Mouse (Mus musculus): Measurements from ENCODE around the gene Zfp146. TPM values are rescaled to one million over a fixed set of nuclear protein-coding genes. Genes with fewer than 3 reads are reported as not detected.
A peak's percentile ranks its signal among the peaks of the same experiment; 100 is the strongest.
"Not testable (repeated sequence)": the region's sequence is repeated elsewhere in the genome, so short reads cannot be mapped to it uniquely, and the experiment has no call there.

Gene Zfp146
- polyA plus RNA-seq, 1 experiment from 2014 or later, result 12.6 TPM

- not testable (repeated sequence) for H3K4me3 ChIP-seq (ENCODE audit: low read length); H3K27me3 ChIP-seq (ENCODE audit: insufficient read depth, low read length); H3K4me2 ChIP-seq (replicated peaks; ENCODE audit: low read depth, low read length); ATAC-seq (ENCODE audit: low FRiP score, low TSS enrichment); H3K9me3 ChIP-seq (ENCODE audit: low read length); H3K9ac ChIP-seq (replicated peaks; ENCODE audit: low read length); H3K27ac ChIP-seq (ENCODE audit: low read length)
- peaks cover 10% of the 10 kb centered on the region; the same call in 1 of the 2 replicates for H3K4me1 ChIP-seq (ENCODE audit: insufficient read depth, low read length)
- WGBS, result 92% methylated on average over 10 of the region's 10 CpGs
- H3K36me3 ChIP-seq (ENCODE audit: insufficient read depth, low read length), result peaks cover 23% of the 10 kb centered on the region
Observed at GRCm38 (mm10) chr7:30181929-30182328, 12.4 kb upstream of the Zfp146 start.

GRCm38 (mm10) chr7:30181308-30181707 is 11.8 kb upstream of the Zfp146 start:
- Histone ChIP-seq H3K4me2 (replicated peaks; ENCODE audit: low read depth, low read length) (no peak overlapping the region), H3K4me1 (ENCODE audit: insufficient read depth, low read length) (peaks cover 10% of the 10 kb centered on the region; the same call in 1 of the 2 replicates), H3K9ac (replicated peaks; ENCODE audit: low read length) (no peak overlapping the region), H3K27ac (ENCODE audit: low read length) (no peak overlapping the region), H3K27me3 (ENCODE audit: insufficient read depth, low read length) (no peaks in the 10 kb centered on the region), H3K4me3 (ENCODE audit: low read length) (no peak overlapping the region), H3K36me3 (ENCODE audit: insufficient read depth, low read length) (peaks cover 19% of the 10 kb centered on the region), H3K9me3 (ENCODE audit: low read length) (no peaks in the 10 kb centered on the region)
- ATAC-seq (ENCODE audit: low FRiP score, low TSS enrichment), result peak; percentile 44; the same call in 1 of the 2 replicates
- 3% methylated on average over 4 of the region's 4 CpGs for WGBS

GRCm38 (mm10) chr7:30178256-30178655 is 8.7 kb upstream of the Zfp146 start:
- Histone ChIP-seq H3K4me1 (ENCODE audit: insufficient read depth, low read length) (no peaks in the 10 kb centered on the region), H3K9ac (replicated peaks; ENCODE audit: low read length) (no peak overlapping the region), H3K4me3 (ENCODE audit: low read length) (no peak overlapping the region), H3K9me3 (ENCODE audit: low read length) (no peaks in the 10 kb centered on the region), H3K36me3 (ENCODE audit: insufficient read depth, low read length) (peaks cover 21% of the 10 kb centered on the region), H3K4me2 (replicated peaks; ENCODE audit: low read depth, low read length) (no peak overlapping the region), H3K27me3 (ENCODE audit: insufficient read depth, low read length) (no peaks in the 10 kb centered on the region), H3K27ac (ENCODE audit: low read length) (no peak overlapping the region)
- ATAC-seq (ENCODE audit: low FRiP score, low TSS enrichment), result no peak
- 87% methylated on average over 11 of the region's 11 CpGs for WGBS

- Histone ChIP-seq H3K4me1 (ENCODE audit: insufficient read depth, low read length) (no peaks in the 10 kb centered on the region), H3K9me3 (ENCODE audit: low read length) (no peaks in the 10 kb centered on the region), H3K4me3 (ENCODE audit: low read length) (no peak overlapping the region), H3K4me2 (replicated peaks; ENCODE audit: low read depth, low read length) (no peak overlapping the region), H3K9ac (replicated peaks; ENCODE audit: low read length) (no peak overlapping the region), H3K27me3 (ENCODE audit: insufficient read depth, low read length) (no peaks in the 10 kb centered on the region), H3K27ac (ENCODE audit: low read length) (no peak overlapping the region), H3K36me3 (ENCODE audit: insufficient read depth, low read length) (peaks cover 21% of the 10 kb centered on the region)
- WGBS, result 79% methylated on average over 12 of the region's 12 CpGs
- no peak for ATAC-seq (ENCODE audit: low FRiP score, low TSS enrichment)
Observed at GRCm38 (mm10) chr7:30176474-30176873, 6.9 kb upstream of the Zfp146 start.

GRCm38 (mm10) chr7:30170283-30170951 is 867 bp upstream of the Zfp146 start:
- 14% methylated on average over 11 of the region's 11 CpGs for WGBS
- ATAC-seq (ENCODE audit: low FRiP score, low TSS enrichment), result peak; percentile 36

GRCm38 (mm10) chr7:30168914-30169582 is 502 bp downstream of the Zfp146 start:
- Histone ChIP-seq H3K9ac (replicated peaks; ENCODE audit: low read length) (peak overlapping the region; percentile 91), H3K9me3 (ENCODE audit: low read length) (peaks cover 34% of the 10 kb centered on the region), H3K27me3 (ENCODE audit: insufficient read depth, low read length) (no peaks in the 10 kb centered on the region), H3K27ac (ENCODE audit: low read length) (peak overlapping the region; percentile 89), H3K4me3 (ENCODE audit: low read length) (peak overlapping the region; percentile 75), H3K36me3 (ENCODE audit: insufficient read depth, low read length) (peaks cover 40% of the 10 kb centered on the region), H3K4me2 (replicated peaks; ENCODE audit: low read depth, low read length) (peak overlapping the region; percentile 68), H3K4me1 (ENCODE audit: insufficient read depth, low read length) (peaks cover 19% of the 10 kb centered on the region; the same call in 1 of the 2 replicates)
- no peak; the same call in 1 of the 2 replicates for ATAC-seq (ENCODE audit: low FRiP score, low TSS enrichment)
- WGBS, result 2% methylated on average over 21 of the region's 21 CpGs

More at GRCm38 (mm10) chr7:30170283-30170951, 867 bp upstream of the Zfp146 start:
- peaks cover 19% of the 10 kb centered on the region; the same call in 1 of the 2 replicates for H3K4me1 ChIP-seq (ENCODE audit: insufficient read depth, low read length)
- H3K27me3 ChIP-seq (ENCODE audit: insufficient read depth, low read length), result no peaks in the 10 kb centered on the region
- H3K27ac ChIP-seq (ENCODE audit: low read length), result peak overlapping the region; percentile 89; the same call in 1 of the 2 replicates
- peaks cover 21% of the 10 kb centered on the region for H3K9me3 ChIP-seq (ENCODE audit: low read length)
- H3K4me3 ChIP-seq (ENCODE audit: low read length), result peak overlapping the region; percentile 75
- peaks cover 28% of the 10 kb centered on the region for H3K36me3 ChIP-seq (ENCODE audit: insufficient read depth, low read length)
- peak overlapping the region; percentile 91 for H3K9ac ChIP-seq (replicated peaks; ENCODE audit: low read length)
- H3K4me2 ChIP-seq (replicated peaks; ENCODE audit: low read depth, low read length), result peak overlapping the region; percentile 65

GRCm38 (mm10) chr7:30164745-30165144 is 4.8 kb downstream of the Zfp146 start:
- H3K27me3 ChIP-seq (ENCODE audit: insufficient read depth, low read length), result no peaks in the 10 kb centered on the region
- 100% methylated on average over 2 of the region's 2 CpGs for WGBS
- peaks cover 10% of the 10 kb centered on the region; the same call in 1 of the 2 replicates for H3K4me1 ChIP-seq (ENCODE audit: insufficient read depth, low read length)
- peaks cover 81% of the 10 kb centered on the region for H3K36me3 ChIP-seq (ENCODE audit: insufficient read depth, low read length)
- H3K4me2 ChIP-seq (replicated peaks; ENCODE audit: low read depth, low read length), result no peak overlapping the region
- H3K27ac ChIP-seq (ENCODE audit: low read length), result no peak overlapping the region
- no peak overlapping the region for H3K4me3 ChIP-seq (ENCODE audit: low read length)
- H3K9ac ChIP-seq (replicated peaks; ENCODE audit: low read length), result no peak overlapping the region
- ATAC-seq (ENCODE audit: low FRiP score, low TSS enrichment), result no peak
- peaks cover 74% of the 10 kb centered on the region for H3K9me3 ChIP-seq (ENCODE audit: low read length)

GRCm38 (mm10) chr7:30163113-30163512 is 6.4 kb downstream of the Zfp146 start:
- whole genome bisulfite sequencing, result 94% methylated on average over 5 of the region's 5 CpGs

GRCm38 (mm10) chr7:30155507-30155906 is 14.0 kb downstream of the Zfp146 start:
- Histone ChIP-seq H3K36me3 (ENCODE audit: insufficient read depth, low read length) (peaks cover 89% of the 10 kb centered on the region), H3K9me3 (ENCODE audit: low read length) (peaks cover 91% of the 10 kb centered on the region)
- no peak for ATAC-seq (ENCODE audit: low FRiP score, low TSS enrichment)

More at GRCm38 (mm10) chr7:30163113-30163512, 6.4 kb downstream of the Zfp146 start:
- no peak for ATAC-seq (ENCODE audit: low FRiP score, low TSS enrichment)
- H3K9ac ChIP-seq (replicated peaks; ENCODE audit: low read length), result no peak overlapping the region
- peaks cover 90% of the 10 kb centered on the region for H3K9me3 ChIP-seq (ENCODE audit: low read length)
- H3K4me3 ChIP-seq (ENCODE audit: low read length), result no peak overlapping the region
- H3K27ac ChIP-seq (ENCODE audit: low read length), result no peak overlapping the region
- no peaks in the 10 kb centered on the region for H3K27me3 ChIP-seq (ENCODE audit: insufficient read depth, low read length)
- no peak overlapping the region for H3K4me2 ChIP-seq (replicated peaks; ENCODE audit: low read depth, low read length)
- peaks cover 96% of the 10 kb centered on the region for H3K36me3 ChIP-seq (ENCODE audit: insufficient read depth, low read length)
- H3K4me1 ChIP-seq (ENCODE audit: insufficient read depth, low read length), result peaks cover 4% of the 10 kb centered on the region; the same call in 1 of the 2 replicates

GRCm38 (mm10) chr7:30154040-30154439 is 15.5 kb downstream of the Zfp146 start:
- 96% methylated on average over 1 of the region's 1 CpGs for WGBS
- Histone ChIP-seq H3K36me3 (ENCODE audit: insufficient read depth, low read length) (peaks cover 90% of the 10 kb centered on the region), H3K27ac (ENCODE audit: low read length) (no peak overlapping the region), H3K27me3 (ENCODE audit: insufficient read depth, low read length) (no peaks in the 10 kb centered on the region), H3K9ac (replicated peaks; ENCODE audit: low read length) (no peak overlapping the region), H3K4me2 (replicated peaks; ENCODE audit: low read depth, low read length) (no peak overlapping the region), H3K4me3 (ENCODE audit: low read length) (no peak overlapping the region), H3K9me3 (ENCODE audit: low read length) (peaks cover 94% of the 10 kb centered on the region), H3K4me1 (ENCODE audit: insufficient read depth, low read length) (no peaks in the 10 kb centered on the region)
- ATAC-seq (ENCODE audit: low FRiP score, low TSS enrichment), result no peak

More at GRCm38 (mm10) chr7:30155507-30155906, 14.0 kb downstream of the Zfp146 start:
- Histone ChIP-seq H3K27me3 (ENCODE audit: insufficient read depth, low read length) (no peaks in the 10 kb centered on the region), H3K27ac (ENCODE audit: low read length) (no peak overlapping the region), H3K4me1 (ENCODE audit: insufficient read depth, low read length) (no peaks in the 10 kb centered on the region), H3K4me2 (replicated peaks; ENCODE audit: low read depth, low read length) (no peak overlapping the region), H3K9ac (replicated peaks; ENCODE audit: low read length) (no peak overlapping the region), H3K4me3 (ENCODE audit: low read length) (no peak overlapping the region)
- WGBS, result 87% methylated on average over 3 of the region's 3 CpGs

All from kidney, embryonic 16.5 days (tissue).